Mouse (Mus musculus) induced T-regulatory cell, adult 2 months (primary cell): ENCODE data around the gene Rasal2.

Experiments
- DNase-seq: peaks from one replicate; pipeline ENCODE4 v3.0.0-alpha.2; 2012; ENCODE audit warnings: low read depth

The Rasal2 gene

DNA sequence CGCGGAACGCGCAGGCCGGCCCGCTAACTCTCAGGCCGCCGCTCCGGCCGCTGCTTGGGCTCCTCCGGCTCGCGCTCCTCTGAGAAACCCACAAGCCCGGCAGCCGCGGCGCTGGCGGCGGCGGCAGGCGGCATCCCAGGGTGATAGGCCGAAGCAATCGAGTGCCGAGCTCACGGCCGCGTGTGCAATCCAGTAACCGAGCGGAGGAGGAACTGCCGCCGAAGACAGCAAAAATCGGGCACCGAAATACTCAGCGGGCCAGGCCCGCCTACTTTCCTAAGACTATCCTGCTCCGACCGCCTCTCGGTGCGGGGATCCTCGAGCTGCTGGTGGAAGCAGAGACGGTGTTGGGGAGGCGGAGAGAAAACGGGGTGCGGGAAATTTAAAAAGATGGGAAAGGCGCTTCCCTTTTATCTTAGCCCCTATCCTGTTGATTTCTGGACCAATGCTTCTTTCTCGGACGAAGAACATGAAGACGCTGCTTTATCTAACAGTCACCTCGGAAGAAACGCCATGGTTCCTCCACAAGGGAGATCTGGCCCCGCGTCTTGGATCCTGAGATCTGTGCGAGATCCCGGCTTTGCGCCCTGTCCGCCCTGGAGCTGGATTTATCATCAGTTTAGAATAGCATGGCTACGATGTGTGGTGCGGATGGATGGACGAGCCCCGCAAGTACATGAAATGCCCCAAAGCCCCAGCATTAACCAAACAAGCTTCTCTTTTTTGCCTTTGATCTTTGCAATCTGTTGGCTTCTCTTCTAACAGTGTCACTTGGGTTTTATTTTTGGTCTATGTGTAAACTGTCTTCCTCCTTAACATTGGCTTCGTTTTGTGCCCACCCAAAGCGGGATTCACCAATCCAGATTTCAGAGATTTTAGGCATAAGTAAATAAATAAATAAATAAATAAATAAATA, at the start of gene Rasal2:
Rasal2 (minus strand) TSS at position 142 of the 916 bp plus-strand sequence.
- DNase-seq, result peak; percentile 92

DNA sequence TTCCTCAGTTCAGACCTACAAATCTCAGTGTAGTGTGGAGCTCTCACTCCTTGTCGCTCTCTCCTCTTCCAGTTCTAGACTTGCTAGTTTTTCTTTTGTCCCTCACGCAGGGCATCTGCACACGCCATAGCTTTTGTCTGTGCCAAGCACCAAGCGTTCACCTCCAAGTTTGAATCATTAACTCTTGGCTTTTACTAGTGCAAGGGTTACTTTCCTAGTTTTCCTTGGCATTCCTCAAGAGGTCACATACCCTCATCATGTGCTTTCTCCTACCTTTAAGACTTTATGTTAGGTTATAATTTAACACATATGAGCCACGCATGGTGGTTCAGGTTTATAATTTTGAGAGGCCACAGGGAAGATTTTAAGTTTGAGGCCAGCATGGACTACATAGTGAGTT, 48.9 kb upstream of the Rasal2 start:
- no peak for DNase-seq

- DNase-seq, result no peak
These were observed 47.5 kb upstream of the Rasal2 start for GRCm38 (mm10) chr1:157459904-157460303.

GRCm38 (mm10) chr1:157458421-157459208, 46.2 kb upstream of the Rasal2 start, which contains the start of gene Cryzl2:
Gene Cryzl2, plus strand, starts transcription at chr1:157458577.
- peak; percentile 50 for DNase-seq

DNA sequence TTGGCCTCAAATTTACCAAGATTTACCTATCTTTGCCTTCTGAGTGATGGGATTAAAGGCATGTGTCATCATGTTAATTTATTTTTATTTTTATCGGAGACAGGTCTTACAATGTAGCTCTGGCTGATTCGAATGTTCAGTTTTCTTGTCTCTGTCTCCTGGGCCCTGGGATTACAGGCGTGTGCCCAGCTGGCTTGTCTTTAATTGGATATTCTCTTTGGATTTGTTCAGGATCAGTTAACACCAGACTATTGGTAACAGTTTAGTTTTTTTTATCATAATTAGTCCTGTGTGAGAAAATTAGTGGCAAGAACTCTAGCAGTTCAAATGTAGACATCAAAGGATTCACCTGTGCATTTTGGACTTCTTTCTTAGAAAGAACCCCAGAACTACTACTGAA, 45.4 kb upstream of the Rasal2 start:
- no peak for DNase-seq

- no peak for DNase-seq
These were observed 42.5 kb upstream of the Rasal2 start for GRCm38 (mm10) chr1:157454876-157455275.

DNA sequence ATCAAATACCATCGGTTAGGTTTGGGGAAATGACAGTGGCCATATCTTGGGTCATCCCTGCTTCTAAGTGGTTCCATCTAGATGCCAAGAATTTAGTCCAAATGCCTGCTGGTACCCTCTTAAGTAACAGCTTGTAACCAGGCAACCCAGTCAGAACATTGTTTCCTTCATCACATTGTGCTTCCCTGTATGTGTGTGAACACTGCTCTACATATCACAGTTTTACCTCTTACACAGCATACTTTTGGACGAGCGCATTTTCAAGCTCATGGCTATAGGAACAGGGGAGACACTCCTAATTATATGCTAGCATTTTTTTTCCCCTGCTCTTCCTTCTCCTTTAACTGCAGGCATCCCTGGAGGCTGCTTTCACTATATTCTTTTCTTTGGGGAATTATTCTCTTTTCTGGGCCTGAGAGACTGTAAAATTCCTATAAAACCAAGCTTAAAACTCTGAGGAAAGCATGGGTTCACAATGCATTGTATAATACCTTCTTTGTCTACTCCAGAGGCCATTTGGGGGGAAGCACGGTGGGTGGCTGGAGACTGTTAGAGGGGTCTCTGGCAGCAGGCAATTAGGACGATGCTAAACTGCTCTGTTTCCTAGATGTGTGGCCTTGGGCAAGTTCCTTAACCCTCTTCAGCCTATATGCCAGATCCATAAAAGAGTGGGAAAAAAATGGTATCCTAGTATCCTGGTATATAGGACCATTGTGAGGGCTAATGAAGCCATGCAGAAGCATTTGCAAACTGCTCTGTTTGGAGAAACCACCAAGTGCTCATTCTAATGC, 40.6 kb upstream of the Rasal2 start:
- DNase-seq, result no peak

- no peak for DNase-seq
These were observed 39.9 kb upstream of the Rasal2 start for GRCm38 (mm10) chr1:157452284-157452683.

DNA sequence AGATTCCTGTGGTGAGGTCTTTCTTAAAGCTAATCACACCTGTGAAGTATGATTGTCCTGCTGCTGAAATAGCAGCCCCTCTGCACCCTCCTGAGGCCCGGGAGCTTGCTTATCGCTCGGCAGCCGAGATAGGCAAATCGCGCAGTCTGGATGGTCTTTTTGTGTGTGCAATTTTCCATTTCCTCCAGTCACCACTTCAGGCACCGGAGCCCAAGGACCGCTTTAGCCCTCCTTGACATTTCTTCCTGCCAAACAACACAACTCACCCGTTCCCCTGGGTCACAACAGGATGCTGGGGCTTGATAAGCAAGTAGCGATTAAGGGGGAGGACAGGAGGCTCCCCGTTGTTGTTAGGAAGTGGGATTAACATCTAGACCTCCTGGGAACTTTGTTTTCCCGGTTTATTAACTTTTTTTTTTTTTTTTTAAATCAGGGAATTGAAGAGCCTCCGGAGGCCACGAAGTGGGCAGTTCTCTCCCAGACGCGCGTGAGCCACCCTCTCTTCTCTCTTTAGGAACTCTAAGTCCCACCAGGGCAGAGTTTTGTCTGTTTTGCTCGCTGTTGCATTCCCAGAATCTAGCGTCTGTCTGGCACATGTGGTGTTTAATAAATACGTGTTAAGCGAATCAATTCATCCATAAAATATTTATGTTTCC, 37.7 kb upstream of the Rasal2 start:
- DNase-seq, result no peak

DNA sequence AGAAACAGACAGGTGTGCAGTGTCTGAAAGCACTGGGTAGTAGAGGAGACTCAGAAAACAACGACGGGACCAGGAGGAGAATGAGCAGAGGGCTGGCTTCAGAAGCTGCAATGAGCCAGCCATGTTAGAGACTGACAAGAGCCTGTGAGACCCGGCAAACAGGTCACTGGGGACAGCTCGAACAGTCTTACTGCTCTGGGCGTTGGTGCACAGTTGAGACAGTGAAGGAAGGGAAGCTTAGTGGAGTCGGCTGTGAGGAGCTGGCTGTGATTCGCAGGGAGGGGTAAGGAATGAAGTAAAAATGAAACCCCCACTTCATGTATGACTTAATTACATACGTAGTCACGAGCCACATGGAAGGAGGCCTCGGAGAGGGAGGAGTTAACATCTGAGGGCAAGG, 37.1 kb upstream of the Rasal2 start:
- DNase-seq, result no peak

GRCm38 (mm10) chr1:157448805-157449188, 36.4 kb upstream of the Rasal2 start:
- no peak for DNase-seq

DNA sequence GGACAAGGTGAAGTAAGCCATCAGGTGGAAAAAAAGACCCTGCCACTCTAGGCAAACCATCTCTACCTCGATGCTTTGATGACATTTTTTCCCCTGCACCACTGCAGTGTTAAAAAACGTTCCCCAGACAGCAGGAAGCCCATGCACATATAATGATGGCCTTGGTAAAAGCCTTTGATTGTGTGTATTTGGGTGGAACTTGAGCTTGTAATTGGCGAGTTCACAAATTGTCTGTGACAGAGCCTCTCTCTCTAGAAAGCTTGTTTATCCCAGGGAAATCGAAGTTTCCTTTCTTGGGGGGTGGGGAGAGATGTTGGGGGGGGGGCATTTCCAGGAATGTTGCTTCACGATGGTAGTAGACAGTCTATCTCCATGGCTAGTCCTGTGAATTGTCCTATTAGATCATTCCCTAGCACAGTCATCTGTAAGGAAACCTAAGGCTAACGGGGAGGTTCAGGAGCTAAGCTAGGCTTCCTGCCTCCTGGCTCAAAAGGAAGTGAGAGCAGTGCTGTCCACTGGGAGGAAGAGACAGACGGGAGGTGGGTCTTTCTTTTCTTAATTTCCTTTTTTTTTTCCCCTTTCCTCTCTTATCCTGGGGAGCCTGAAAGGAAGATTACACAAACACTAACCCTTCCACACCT, 35.9 kb upstream of the Rasal2 start:
- DNase-seq, result no peak

GRCm38 (mm10) chr1:157447142-157447541, 34.7 kb upstream of the Rasal2 start:
- no peak for DNase-seq

GRCm38 (mm10) chr1:157446325-157446724, 33.9 kb upstream of the Rasal2 start:
- no peak for DNase-seq

DNA sequence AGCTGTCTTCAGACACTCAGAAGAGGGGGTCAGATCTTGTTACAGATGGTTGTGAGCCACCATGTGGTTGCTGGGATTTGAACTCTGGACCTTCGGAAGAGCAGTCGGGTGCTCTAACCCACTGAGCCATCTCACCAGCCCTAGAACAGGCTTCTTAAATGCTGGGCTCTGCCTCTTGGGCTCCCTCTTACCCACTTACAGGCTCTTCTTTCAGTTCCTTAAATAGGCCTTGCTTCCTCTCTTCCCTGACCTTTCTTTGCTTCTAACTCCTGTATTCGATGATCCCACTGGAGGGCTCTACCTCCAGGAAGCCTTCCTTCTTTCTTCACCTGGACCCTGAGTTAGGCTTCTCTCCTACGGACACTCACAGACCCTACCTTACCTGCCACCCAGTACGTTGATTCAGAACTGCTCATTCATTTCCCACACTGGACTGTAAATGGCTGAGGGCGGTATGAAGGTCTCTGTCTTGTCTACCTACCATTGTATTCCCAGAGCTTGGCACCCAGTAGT, 33.1 kb upstream of the Rasal2 start:
- DNase-seq, result no peak

DNA sequence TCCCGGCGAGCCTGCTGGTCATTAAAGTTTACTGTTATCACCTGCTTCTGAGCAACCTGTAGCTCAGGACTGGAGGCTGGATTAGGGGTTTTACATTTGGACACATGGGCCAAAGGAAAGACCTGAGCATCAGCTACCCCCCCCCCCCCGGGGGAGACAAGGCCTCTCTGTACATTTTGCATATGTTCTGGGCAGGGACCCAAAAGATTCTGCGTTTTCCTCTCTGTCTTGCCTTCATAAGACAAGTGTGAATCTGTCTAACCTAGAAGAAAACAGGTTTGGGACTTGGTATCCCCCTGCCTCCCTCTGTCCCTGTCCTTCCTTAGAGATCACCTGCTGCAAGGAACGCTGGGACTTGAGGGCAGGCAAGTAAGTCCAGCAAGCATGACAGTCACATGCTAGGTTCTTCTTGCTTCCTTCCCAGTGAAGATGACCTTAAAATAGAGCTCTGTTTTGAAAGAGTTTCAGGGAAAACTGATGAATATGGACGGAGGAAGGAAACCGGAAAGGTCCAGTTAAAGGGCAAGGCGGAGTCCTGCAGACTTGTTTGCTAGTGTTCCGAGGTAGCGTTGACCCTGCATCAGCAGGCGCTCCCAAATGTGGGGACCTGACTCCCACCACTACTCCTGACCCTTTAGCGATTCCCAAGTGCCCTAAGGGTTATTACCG, 32.4 kb upstream of the Rasal2 start:
- no peak for DNase-seq

DNA sequence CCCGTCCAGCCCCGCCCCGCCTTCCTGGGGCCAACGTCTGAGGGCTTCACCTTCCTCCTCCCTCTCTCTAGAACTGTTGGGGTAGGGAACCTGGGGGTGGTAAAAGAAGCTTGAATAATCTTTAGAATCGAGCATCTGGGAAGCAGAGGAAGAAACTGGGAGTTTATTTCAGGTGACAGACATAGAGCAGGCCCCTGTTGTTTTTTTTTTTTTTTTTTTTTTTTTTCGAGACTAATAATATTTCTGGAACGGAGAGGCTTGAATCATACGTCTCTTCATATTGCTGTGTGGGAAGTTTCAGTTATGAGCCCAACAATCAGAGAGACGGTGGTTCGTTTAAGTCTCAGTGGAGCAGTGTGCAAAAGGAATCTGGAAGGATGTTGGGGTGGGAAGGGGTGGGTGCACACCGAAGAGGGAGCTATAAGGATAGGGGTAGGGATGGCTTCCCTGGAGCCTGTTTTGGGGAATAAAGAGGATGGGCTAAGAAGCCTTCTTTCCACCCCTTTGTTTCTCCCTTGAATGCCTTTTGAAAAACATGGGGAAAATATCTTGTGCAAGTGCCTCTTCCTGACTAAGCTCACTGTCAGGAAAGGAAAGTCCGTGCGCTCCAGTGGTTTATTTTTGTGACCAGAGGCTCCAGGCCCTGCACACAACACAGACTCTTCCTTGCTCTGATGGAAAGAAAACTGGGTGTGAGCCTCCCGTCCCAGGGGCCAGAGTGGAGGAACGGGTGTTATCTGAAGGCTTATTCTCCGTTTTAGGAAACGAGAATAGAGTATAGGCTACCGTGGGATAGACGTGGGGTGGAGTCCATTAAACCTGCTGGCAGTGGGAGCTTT, 31.5 kb upstream of the Rasal2 start:
- DNase-seq, result no peak

- no peak for DNase-seq
These were observed 30.8 kb upstream of the Rasal2 start for GRCm38 (mm10) chr1:157443026-157443722.
